20 mouse cellular contexts compared by ENCODE assay signal in the genomic region with DNA sequence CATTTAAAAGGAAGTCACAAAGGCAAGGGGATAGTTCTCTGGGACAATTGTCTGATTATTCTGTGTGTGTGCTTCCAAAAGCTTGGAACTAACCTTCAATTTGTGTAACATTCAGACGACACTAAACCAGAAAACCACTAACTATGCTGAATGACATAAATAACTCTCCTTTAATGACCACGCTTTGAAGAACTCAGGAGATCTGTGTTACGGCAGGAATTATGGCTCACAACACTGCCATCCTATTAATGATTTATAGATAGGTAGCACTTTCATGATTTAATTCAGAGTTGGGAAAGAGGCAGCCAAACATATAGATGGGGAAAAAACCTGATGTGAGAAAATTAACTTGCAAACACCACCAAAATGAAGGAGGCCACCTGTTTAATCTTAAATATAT.
DNase-seq lines count a peak whose midpoint lies in the region; ATAC-seq and TF ChIP-seq lines count a peak whose summit lies in the region.
"Had no signal": no experiment of that assay in that cellular context is flagged by ENCODE, and none has a peak within 500 bp of the region (broad histone marks: within the 10 kb centered on the region; RNA-seq: fewer than 3 reads in every experiment).

No protein-coding gene starts in this region.

- TF ChIP-seq CTCF in layer of hippocampus, adult 2 months (conservative IDR thresholded peaks at IDR 0.05): no peak
- no peak for TF ChIP-seq CTCF in Patski (IDR thresholded peaks at IDR 0.05)

- no peak for DNase-seq in kidney, postnatal 36 days
- DNase-seq in layer of hippocampus, adult 2 months (ENCODE audit: low spot score in 2 of 2): no peak
- no peak for DNase-seq in layer of hippocampus, adult 8-10 months (ENCODE audit: low spot score in 2 of 2)
- DNase-seq in Patski (ENCODE audit: low read depth, low spot score): no peak
- DNase-seq in limb, embryonic 10.5 days (ENCODE audit: low spot score): no peak
- DNase-seq: adrenal gland, adult 2 months; adrenal gland, postnatal 25 days; cerebellum, adult 2 months; cerebellum, postnatal 10 days; embryo, embryonic 11 days; gastrocnemius, adult 2 months; gastrocnemius, postnatal 25 days had no signal

- peaks cover 24% of the 10 kb centered on the region for H3K4me1 ChIP-seq in kidney, embryonic 14.5 days (ENCODE audit: control insufficient read depth, insufficient read depth, low read length)
- peaks cover 42% of the 10 kb centered on the region for H3K4me1 ChIP-seq in limb, embryonic 10.5 days

- no peaks in the 10 kb centered on the region for H3K27me3 ChIP-seq in kidney, embryonic 14.5 days (ENCODE audit: control insufficient read depth, insufficient read depth, low read length)
- no peaks in the 10 kb centered on the region for H3K27me3 ChIP-seq in Patski
- H3K27me3 ChIP-seq in limb, embryonic 10.5 days (ENCODE audit: low read depth, poor library complexity, severe bottlenecking): no peaks in the 10 kb centered on the region
- H3K27me3 ChIP-seq: CH12.LX; embryonic facial prominence, embryonic 15.5 days; heart, embryonic 12.5 days had no signal

- WGBS in kidney, embryonic 14.5 days: 21% methylated on average over 3 of the region's 3 CpGs
- 24% methylated on average over 3 of the region's 3 CpGs for WGBS in limb, embryonic 10.5 days

- POLR2A ChIA-PET in Patski (lab: Charles Lee): no interaction called here

- ATAC-seq in kidney, embryonic 14.5 days (ENCODE audit: low FRiP score, low TSS enrichment): peak; percentile 58; the same call in 1 of the 2 replicates
- ATAC-seq in Patski: peak; percentile 47
- ATAC-seq: forebrain, embryonic 14.5 days had no signal

- CTCF ChIA-PET in Patski (lab: Charles Lee): interaction anchor here (1.2 kb wide), 1 partner anchor 46 kb away, joined by 3 read pairs; no protein-coding TSS in a partner anchor

- no peak overlapping the region; the same call in 1 of the 2 replicates for H3K4me2 ChIP-seq in kidney, embryonic 14.5 days (replicated peaks; ENCODE audit: low read depth, low read length)
- H3K4me2 ChIP-seq: embryonic facial prominence, embryonic 15.5 days; heart, embryonic 12.5 days had no signal

- in situ Hi-C loops in Patski (cut with MboI; ENCODE audit: low pct_unique_long_range_greater_than_20kb): no loop called here

- H3K9me3 ChIP-seq in kidney, embryonic 14.5 days (ENCODE audit: control insufficient read depth, low read length): no peaks in the 10 kb centered on the region
- no peaks in the 10 kb centered on the region for H3K9me3 ChIP-seq in limb, embryonic 10.5 days (replicated peaks)
- H3K9me3 ChIP-seq: embryonic facial prominence, embryonic 15.5 days; forebrain, embryonic 10.5 days; heart, embryonic 12.5 days; hindbrain, embryonic 10.5 days had no signal

- H3K9ac ChIP-seq in kidney, embryonic 14.5 days (ENCODE audit: low read depth, low read length): no peak overlapping the region
- H3K9ac ChIP-seq: embryonic facial prominence, embryonic 15.5 days; heart, embryonic 12.5 days had no signal

- H3K4me3 ChIP-seq in kidney, embryonic 14.5 days (ENCODE audit: low read length): no peak overlapping the region
- H3K4me3 ChIP-seq in layer of hippocampus, adult 2 months: no peak overlapping the region
- H3K4me3 ChIP-seq in limb, embryonic 10.5 days: no peak overlapping the region
- H3K4me3 ChIP-seq: embryonic facial prominence, embryonic 15.5 days; erythroblast, embryonic 14.5 days; forebrain, embryonic 10.5 days; gastrocnemius, adult 2 months; heart, embryonic 12.5 days; hindbrain, embryonic 10.5 days had no signal

- H3K36me3 ChIP-seq in kidney, embryonic 14.5 days (ENCODE audit: control insufficient read depth, insufficient read depth, low read length): no peaks in the 10 kb centered on the region
- 0 out of 2 replicates have a peak, but pooled peaks cover 5% of the 10 kb centered on the region for H3K36me3 ChIP-seq in limb, embryonic 10.5 days
- H3K36me3 ChIP-seq: embryonic facial prominence, embryonic 15.5 days had no signal

- peak overlapping the region; percentile 37; the same call in 1 of the 2 replicates for H3K27ac ChIP-seq in kidney, embryonic 14.5 days (ENCODE audit: low read depth, low read length)
- 0 out of 2 replicates have a peak overlapping the region, but pooled peaks have one; percentile 52 for H3K27ac ChIP-seq in layer of hippocampus, adult 2 months
- peak overlapping the region; percentile 25; the same call in 1 of the 2 replicates for H3K27ac ChIP-seq in limb, embryonic 10.5 days
- H3K27ac ChIP-seq: embryonic facial prominence, embryonic 15.5 days; forebrain, embryonic 10.5 days; gastrocnemius, adult 2 months; hindbrain, embryonic 10.5 days had no signal
